Mouse (Mus musculus) limb, embryonic 10.5 days (tissue): Measurements from ENCODE around the gene Pdcd5. TPM values are rescaled to one million over a fixed set of nuclear protein-coding genes. Genes with fewer than 3 reads are reported as not detected.

ENCODE experiments used
- DNase-seq: peaks from one replicate; pipeline ENCODE4 v3.0.0-alpha.2; 2017; ENCODE audit warnings: low spot score
- H3K27ac ChIP-seq: fragments of 300-500 bp; sonication (generic); 2 replicates; pipeline ENCODE4 v1.5.1; 2016; ENCODE audit warnings: mild to moderate bottlenecking
- H3K27me3 ChIP-seq: fragments of 300-500 bp; sonication (generic); 2 replicates; pipeline ENCODE4 v1.6.1; 2016; ENCODE audit warnings: low read depth, mild to moderate bottlenecking; ENCODE audit not compliant: poor library complexity, severe bottlenecking
- H3K36me3 ChIP-seq: fragments of 300-500 bp; sonication (generic); 2 replicates; pipeline ENCODE4 v1.6.1; 2016; ENCODE audit warnings: mild to moderate bottlenecking, moderate library complexity
- H3K4me1 ChIP-seq: fragments of 300-500 bp; sonication (generic); 2 replicates; pipeline ENCODE4 v1.6.1; 2016
- H3K4me3 ChIP-seq: fragments of 300-500 bp; sonication (generic); 2 replicates; pipeline ENCODE4 v1.5.1; 2016; ENCODE audit warnings: mild to moderate bottlenecking, moderate library complexity
- H3K9me3 ChIP-seq: fragments of 300-500 bp; sonication (generic); replicated peaks from 2 replicates; pipeline ENCODE4 v1.6.1; 2016; ENCODE audit warnings: mild to moderate bottlenecking
- WGBS: fragments of 180-500 bp; shearing (Covaris S2); methylation state at CpG from one replicate; pipeline ENCODE4 v1.1.7; 2016; 5-methylcytosine and 5-hydroxymethylcytosine counted together
- polyA plus RNA-seq: library from polyadenylated mRNA; unstranded; fragments of >200 nt; fragmentation: Nextera tagmentation; extraction: Ambion mirVana; gene quantifications from 2 replicates; pipeline ENCODE4 v1.2.1, GENCODE M21; 2016

The Pdcd5 gene
- polyA plus RNA-seq, 1 experiment from 2014 or later, result 307 TPM

DNA sequence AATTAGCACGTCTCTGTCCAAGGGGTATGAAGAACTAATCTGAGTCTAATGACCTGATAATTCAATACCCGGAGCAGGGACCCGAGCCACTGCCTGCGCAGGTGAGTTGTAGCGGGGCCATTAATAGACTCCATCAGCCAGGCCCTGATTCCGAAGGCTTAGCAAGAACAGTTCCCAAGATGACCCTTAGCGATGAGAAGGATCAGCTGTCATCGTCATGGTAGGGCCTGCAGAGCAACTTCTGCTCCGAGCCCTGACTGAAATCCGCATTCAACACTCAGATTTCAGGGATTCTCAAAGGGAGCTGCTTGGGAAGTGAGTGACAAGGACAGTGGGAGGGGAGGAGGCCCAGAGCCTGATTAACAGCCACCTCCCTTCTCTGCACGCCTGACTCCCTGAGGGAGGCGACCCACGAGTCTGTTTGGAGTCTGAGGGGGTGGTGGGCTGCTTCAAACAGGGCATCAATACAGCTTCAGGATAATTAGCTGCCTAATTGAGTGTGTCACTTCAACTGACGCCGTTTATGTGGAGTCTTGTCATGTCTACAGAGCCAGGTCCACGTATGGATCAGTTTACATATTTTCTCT, 16.6 kb upstream of the Pdcd5 start:
- H3K9me3 ChIP-seq, result no peaks in the 10 kb centered on the region
- no peaks in the 10 kb centered on the region for H3K27me3 ChIP-seq
- WGBS, result 68% methylated on average over 16 of the region's 16 CpGs
- H3K36me3 ChIP-seq, result no peaks in the 10 kb centered on the region
- H3K4me1 ChIP-seq, result 0 out of 2 replicates have a peak, but pooled peaks cover 4% of the 10 kb centered on the region
- H3K4me3 ChIP-seq, result no peak overlapping the region
- H3K27ac ChIP-seq, result no peak overlapping the region
- no peak for DNase-seq

DNA sequence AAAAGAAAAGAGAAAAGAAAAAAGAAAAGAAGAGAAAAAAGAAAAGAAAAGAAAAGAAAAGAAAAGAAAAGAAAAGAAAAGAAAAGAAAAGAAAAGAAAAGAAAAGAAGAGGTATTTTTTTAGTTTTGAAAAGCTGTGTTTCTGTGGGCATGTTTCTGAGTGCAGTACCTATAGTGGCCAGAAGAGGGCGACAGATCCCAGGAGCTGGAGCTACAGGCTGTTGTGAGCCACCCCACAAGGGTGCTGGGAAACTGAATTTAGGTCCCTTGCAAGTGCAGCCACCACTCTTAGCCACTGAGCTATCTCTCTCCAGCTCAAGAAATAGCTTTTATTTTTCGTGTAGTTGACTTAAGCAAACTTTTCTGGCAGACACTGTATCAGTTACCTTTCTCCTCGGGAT, 11.9 kb upstream of the Pdcd5 start:
- DNase-seq, result peak; percentile 52
- Histone ChIP-seq H3K36me3 (no peaks in the 10 kb centered on the region), H3K9me3 (no peaks in the 10 kb centered on the region), H3K4me1 (0 out of 2 replicates have a peak, but pooled peaks cover 2% of the 10 kb centered on the region), H3K27me3 (no peaks in the 10 kb centered on the region), H3K27ac (no peak overlapping the region), H3K4me3 (no peak overlapping the region)
- 53% methylated on average over 3 of the region's 3 CpGs for WGBS

DNA sequence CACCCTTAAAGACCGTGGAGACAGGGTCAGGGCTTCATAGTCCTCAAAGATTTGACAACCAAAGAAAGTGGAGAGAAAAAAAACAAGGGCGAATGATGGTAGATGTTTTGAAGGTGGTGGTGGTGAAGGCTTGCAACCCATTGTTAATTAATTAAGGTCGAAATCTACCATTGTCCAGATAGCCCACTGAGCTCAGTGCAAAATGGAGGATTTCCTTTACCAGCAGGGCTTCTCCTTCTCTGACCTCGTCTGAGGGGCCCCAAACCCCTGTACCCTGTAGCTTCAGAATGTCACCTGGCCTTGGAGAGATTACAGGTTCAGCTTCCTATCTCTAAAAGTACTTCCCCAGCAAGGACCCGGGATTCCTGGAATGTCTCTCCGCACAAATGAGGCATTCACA, 10.5 kb upstream of the Pdcd5 start:
- Histone ChIP-seq H3K27ac (no peak overlapping the region), H3K9me3 (no peaks in the 10 kb centered on the region)

GRCm38 (mm10) chr7:35651583-35652270, 4.4 kb upstream of the Pdcd5 start:
- DNase-seq, result no peak
- Histone ChIP-seq H3K4me3 (no peak overlapping the region), H3K9me3 (no peaks in the 10 kb centered on the region), H3K4me1 (peaks cover 2% of the 10 kb centered on the region; the same call in 1 of the 2 replicates), H3K36me3 (no peaks in the 10 kb centered on the region), H3K27ac (no peak overlapping the region), H3K27me3 (no peaks in the 10 kb centered on the region)
- 89% methylated on average over 10 of the region's 10 CpGs for WGBS

More for the DNA sequence above, 10.5 kb upstream of the Pdcd5 start:
- H3K4me3 ChIP-seq, result no peak overlapping the region
- H3K4me1 ChIP-seq, result no peaks in the 10 kb centered on the region
- H3K27me3 ChIP-seq, result no peaks in the 10 kb centered on the region
- no peak for DNase-seq
- 62% methylated on average over 6 of the region's 6 CpGs for WGBS
- no peaks in the 10 kb centered on the region for H3K36me3 ChIP-seq

DNA sequence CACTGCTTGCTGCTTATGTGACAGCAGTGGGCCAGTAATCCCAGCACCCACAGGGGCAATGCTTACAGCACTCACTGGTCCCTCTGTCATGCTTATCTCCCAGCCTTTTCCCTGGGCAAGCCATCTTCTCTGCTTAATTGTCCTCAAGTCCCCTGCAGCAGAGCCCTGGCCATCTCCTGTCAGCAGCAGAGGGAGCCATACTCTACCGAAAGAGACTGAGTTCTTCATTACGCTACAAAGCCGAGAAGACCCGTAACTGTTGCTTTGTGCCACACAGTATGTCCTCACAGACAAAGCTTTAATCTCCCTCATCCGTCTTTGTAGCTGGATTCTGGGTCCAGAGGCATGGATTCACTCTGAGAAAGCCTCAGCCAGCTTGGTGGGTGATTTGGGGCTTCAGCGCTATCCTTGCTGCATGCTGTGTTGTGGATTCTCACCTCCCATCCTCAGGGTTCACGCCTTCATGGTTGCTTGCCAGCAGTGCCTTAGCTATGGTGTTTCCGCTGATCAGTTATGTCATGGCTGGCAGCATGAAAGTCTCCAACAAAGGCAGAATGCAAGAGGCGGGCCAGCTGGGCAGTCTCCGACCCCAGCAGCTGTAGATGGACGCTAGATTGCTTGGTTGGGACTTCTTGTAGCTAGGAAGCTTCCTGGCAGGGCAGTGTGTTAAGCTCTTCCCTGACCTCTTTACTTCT, 3.5 kb upstream of the Pdcd5 start:
- Histone ChIP-seq H3K4me1 (peaks cover 7% of the 10 kb centered on the region; the same call in 1 of the 2 replicates), H3K9me3 (no peaks in the 10 kb centered on the region), H3K27me3 (no peaks in the 10 kb centered on the region), H3K4me3 (no peak overlapping the region), H3K27ac (no peak overlapping the region), H3K36me3 (no peaks in the 10 kb centered on the region; the same call in 1 of the 2 replicates)
- no peak for DNase-seq
- 84% methylated on average over 11 of the region's 11 CpGs for WGBS

DNA sequence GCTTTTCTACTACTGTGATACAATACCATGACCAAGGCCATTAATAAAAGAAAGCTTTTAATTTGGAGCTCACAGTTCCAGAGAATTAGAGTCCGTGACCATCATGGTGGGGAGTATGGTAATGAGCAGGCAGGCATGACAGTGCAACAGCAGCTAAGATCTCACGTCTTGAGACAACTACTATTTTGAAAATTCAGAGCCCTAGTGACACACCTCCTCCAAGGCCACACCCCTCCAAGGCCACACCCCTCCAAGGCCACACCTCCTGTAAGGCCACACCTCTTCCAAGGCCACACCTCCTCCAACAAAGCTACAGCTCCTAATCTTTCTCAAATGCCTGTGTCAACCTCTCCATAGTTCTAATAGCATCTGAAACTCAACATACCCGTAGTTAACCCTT, 1.8 kb upstream of the Pdcd5 start:
- H3K27ac ChIP-seq, result no peak overlapping the region
- H3K27me3 ChIP-seq, result no peaks in the 10 kb centered on the region
- no peak for DNase-seq
- peaks cover 18% of the 10 kb centered on the region for H3K36me3 ChIP-seq
- no peak overlapping the region for H3K4me3 ChIP-seq
- no peaks in the 10 kb centered on the region for H3K9me3 ChIP-seq
- peaks cover 11% of the 10 kb centered on the region; the same call in 1 of the 2 replicates for H3K4me1 ChIP-seq
- WGBS, result 59% methylated on average over 3 of the region's 3 CpGs

- Histone ChIP-seq H3K4me3 (no peak overlapping the region), H3K36me3 (peaks cover 24% of the 10 kb centered on the region), H3K27ac (no peak overlapping the region), H3K4me1 (peaks cover 11% of the 10 kb centered on the region; the same call in 1 of the 2 replicates), H3K9me3 (no peaks in the 10 kb centered on the region), H3K27me3 (no peaks in the 10 kb centered on the region)
- WGBS, result 72% methylated on average over 9 of the region's 9 CpGs
- no peak for DNase-seq
Measured at GRCm38 (mm10) chr7:35648239-35649069, 1.1 kb upstream of the Pdcd5 start.

- 9% methylated on average over 34 of the region's 34 CpGs for WGBS
- peak; percentile 61 for DNase-seq
- Histone ChIP-seq H3K4me1 (peaks cover 11% of the 10 kb centered on the region; the same call in 1 of the 2 replicates), H3K4me3 (peak overlapping the region; percentile 99), H3K27ac (peak overlapping the region; percentile 93), H3K9me3 (no peaks in the 10 kb centered on the region), H3K27me3 (no peaks in the 10 kb centered on the region), H3K36me3 (peaks cover 43% of the 10 kb centered on the region)
Measured at GRCm38 (mm10) chr7:35646317-35647081, 822 bp downstream of the Pdcd5 start.

DNA sequence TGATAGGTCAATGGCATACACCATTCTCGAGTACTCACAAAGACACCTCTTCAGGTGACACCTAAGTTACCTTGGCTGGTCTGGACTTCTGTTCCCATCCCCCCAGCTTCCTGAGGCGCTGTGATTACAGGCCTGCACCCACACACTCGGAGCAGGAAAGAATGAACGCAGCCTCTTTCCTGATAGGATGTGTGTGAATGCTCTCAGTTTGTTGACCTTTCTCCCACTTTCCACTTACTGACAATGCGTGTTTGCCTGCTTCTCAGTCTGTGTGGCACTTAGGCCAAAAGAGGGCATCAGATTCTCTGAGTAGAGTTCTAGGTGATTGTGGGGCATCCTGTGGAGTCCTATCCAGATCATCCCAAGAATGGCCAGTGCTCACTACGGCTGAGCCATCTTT, 7.2 kb downstream of the Pdcd5 start:
- no peaks in the 10 kb centered on the region for H3K4me1 ChIP-seq
- no peaks in the 10 kb centered on the region for H3K9me3 ChIP-seq
- no peak overlapping the region for H3K27ac ChIP-seq
- WGBS, result 85% methylated on average over 6 of the region's 6 CpGs
- H3K36me3 ChIP-seq, result peaks cover 92% of the 10 kb centered on the region
- DNase-seq, result no peak
- no peak overlapping the region for H3K4me3 ChIP-seq
- H3K27me3 ChIP-seq, result no peaks in the 10 kb centered on the region

DNA sequence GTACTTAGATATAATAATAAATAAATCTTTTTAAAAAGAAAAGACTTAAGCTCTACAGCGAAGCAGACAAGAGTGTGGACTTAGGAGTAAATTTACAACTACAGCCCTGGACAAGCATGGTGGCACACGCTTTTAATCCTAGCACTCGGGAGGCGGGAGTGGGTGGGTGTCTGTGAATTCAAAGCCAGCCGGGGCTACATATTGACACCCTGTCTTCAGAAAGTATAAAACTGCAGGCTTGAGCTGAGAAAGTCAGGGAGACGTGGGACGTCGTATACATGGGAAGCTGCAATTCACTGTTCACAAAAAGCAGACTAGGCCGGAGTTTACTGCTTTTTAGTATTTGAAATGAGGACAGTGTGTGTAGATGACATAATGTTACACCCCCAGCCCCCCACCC, 10.4 kb downstream of the Pdcd5 start:
- Histone ChIP-seq H3K9me3 (0 out of 2 replicates have a peak, but pooled peaks cover 1% of the 10 kb centered on the region), H3K4me3 (no peak overlapping the region), H3K27ac (no peak overlapping the region), H3K27me3 (no peaks in the 10 kb centered on the region), H3K36me3 (peaks cover 83% of the 10 kb centered on the region), H3K4me1 (no peaks in the 10 kb centered on the region)
- no peak for DNase-seq
- 94% methylated on average over 9 of the region's 9 CpGs for WGBS

DNA sequence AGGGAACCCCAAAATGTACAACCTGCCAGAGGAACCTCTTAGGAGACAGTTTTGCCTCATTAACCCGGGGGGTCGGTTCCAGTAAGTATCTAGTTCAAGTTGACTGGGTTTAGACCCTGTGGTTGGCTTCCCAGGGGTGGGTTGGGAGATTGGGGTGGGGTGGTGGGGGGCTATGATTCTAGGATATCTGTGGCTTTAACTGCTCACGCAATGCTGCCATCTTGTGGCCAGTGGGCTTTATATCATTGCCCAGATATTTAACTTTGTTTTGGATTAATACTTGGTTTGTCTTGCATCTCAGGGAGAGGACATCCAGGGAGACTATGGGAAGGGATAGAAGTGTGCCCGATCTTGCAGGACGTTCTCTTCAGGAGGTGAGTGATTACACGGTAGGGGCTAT, 11.1 kb downstream of the Pdcd5 start:
- Histone ChIP-seq H3K9me3 (0 out of 2 replicates have a peak, but pooled peaks cover 1% of the 10 kb centered on the region), H3K4me1 (no peaks in the 10 kb centered on the region), H3K27me3 (no peaks in the 10 kb centered on the region), H3K27ac (no peak overlapping the region), H3K4me3 (no peak overlapping the region), H3K36me3 (peaks cover 83% of the 10 kb centered on the region)
- DNase-seq, result peak; percentile 57
- WGBS, result 75% methylated on average over 6 of the region's 6 CpGs

DNA sequence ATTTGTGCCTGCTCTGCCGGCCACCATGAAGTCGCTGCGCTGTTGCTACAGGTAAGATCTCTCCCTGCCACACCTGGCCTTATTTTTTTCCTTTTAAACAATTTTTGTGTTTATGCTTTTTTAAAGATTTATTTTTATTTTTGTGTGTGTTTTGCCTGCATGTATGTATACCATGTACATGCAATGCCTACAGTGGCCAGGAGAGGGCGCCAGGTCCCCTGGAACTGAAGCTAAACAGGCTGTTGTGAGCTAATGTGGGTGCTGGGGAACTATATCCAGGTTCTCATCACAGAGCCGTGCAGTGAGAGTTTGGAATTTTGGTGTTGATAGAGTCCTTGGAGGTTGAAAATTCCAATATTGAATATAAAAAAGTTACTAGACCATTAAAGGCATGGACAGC, 18.8 kb downstream of the Pdcd5 start:
- Histone ChIP-seq H3K9me3 (no peaks in the 10 kb centered on the region), H3K27me3 (no peaks in the 10 kb centered on the region), H3K27ac (no peak overlapping the region), H3K36me3 (peaks cover 80% of the 10 kb centered on the region), H3K4me1 (no peaks in the 10 kb centered on the region), H3K4me3 (no peak overlapping the region)
- DNase-seq, result peak; percentile 65
- WGBS, result 73% methylated on average over 5 of the region's 5 CpGs
